Mouse (Mus musculus): ENCODE measurements at regions not wholly inside any gene's neighbourhood (a gene's known extent, or its start where the extent isn't known, plus 50 kb on each side); places are given as distances from the start of the nearest gene placed in this dataset.

DNA sequence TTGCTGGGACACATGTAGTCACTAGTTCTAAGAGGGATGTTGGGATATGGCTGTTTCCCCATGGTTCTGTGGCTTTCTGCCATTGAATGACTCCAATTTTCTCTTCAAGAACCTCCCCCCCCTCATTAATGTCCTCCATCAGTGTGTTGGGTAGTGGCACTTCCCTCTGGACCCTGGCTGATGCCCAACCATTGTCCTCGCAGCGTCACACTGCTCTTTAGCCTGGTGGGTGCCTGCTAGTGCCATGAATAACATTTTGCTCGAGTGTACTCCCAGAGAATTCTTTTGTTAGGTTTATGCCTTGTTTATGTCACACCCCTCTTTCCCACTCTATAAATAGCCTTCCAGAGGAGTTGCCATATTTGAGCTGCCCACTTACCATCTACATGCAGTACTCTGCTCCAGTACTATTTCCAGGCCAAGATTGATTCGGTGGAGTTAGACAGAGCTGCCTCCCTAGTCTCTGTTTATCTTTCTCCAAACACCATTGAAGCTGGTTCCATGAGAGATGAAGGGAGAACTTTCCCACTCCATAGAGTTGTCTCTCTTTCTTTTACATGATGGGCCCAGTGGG, 135.7 kb downstream of the Ttc32 start:
- no peaks in the 10 kb centered on the region for H3K27me3 ChIP-seq (ENCODE audit: control insufficient read depth, insufficient read depth, low read length)
- no peak for DNase-seq
- no peak overlapping the region for H3K9ac ChIP-seq (replicated peaks; ENCODE audit: low read length)
- no peaks in the 10 kb centered on the region for H3K9me3 ChIP-seq (ENCODE audit: control insufficient read depth, low read length)
- H3K4me3 ChIP-seq (replicated peaks; ENCODE audit: low read depth, low read length): no peak overlapping the region
- ATAC-seq (ENCODE audit: low FRiP score, low TSS enrichment): no peak
- WGBS: 80% methylated on average over 4 of the region's 4 CpGs
- no peaks in the 10 kb centered on the region for H3K36me3 ChIP-seq (ENCODE audit: control insufficient read depth, insufficient read depth, low read length)
- H3K27ac ChIP-seq (replicated peaks; ENCODE audit: low read depth, low read length): no peak overlapping the region
- H3K4me2 ChIP-seq (ENCODE audit: low read length): no peak overlapping the region
- no peaks in the 10 kb centered on the region for H3K4me1 ChIP-seq (ENCODE audit: control insufficient read depth, insufficient read depth, low read length)

DNA sequence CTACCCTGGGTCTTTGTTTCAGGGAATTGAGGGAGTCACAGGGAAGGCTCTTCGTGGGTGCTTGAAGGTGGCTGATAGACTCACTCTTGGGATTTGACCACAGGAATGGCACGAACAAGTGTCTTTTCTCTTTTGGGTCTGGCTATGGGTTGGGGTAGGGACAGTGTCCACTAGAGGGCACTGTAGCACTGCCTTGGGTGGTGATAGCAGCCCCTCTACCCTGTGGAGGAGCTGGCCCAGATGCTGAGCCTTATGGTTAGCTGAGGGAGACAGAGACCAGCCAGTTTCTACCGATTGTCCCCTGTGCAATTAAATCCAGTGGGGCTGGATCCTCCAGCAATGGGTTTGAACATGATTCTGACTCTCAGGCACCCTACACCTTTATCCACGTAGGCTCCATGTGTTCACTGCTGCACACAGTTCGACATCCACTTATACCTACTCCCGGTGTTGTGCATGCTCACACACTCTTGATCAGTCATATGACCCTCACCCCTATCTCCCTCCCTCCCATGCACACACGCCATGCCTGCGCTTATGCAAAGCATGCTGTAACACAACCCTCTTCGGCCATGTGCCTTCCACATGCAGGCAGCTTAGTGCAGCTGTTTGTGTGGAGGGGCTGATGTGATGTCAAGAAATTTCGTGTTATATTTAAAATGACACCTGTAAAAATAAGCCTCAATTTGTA, 136.6 kb downstream of the Ttc32 start:
- peak; percentile 76 for ATAC-seq (ENCODE audit: low FRiP score, low TSS enrichment)
- Histone ChIP-seq H3K27ac (replicated peaks; ENCODE audit: low read depth, low read length) (no peak overlapping the region), H3K4me3 (replicated peaks; ENCODE audit: low read depth, low read length) (no peak overlapping the region), H3K4me1 (ENCODE audit: control insufficient read depth, insufficient read depth, low read length) (no peaks in the 10 kb centered on the region), H3K9ac (replicated peaks; ENCODE audit: low read length) (no peak overlapping the region), H3K36me3 (ENCODE audit: control insufficient read depth, insufficient read depth, low read length) (no peaks in the 10 kb centered on the region), H3K9me3 (ENCODE audit: control insufficient read depth, low read length) (no peaks in the 10 kb centered on the region), H3K27me3 (ENCODE audit: control insufficient read depth, insufficient read depth, low read length) (no peaks in the 10 kb centered on the region), H3K4me2 (ENCODE audit: low read length) (no peak overlapping the region)
- peak; percentile 75 for DNase-seq
- 55% methylated on average over 10 of the region's 10 CpGs for WGBS

DNA sequence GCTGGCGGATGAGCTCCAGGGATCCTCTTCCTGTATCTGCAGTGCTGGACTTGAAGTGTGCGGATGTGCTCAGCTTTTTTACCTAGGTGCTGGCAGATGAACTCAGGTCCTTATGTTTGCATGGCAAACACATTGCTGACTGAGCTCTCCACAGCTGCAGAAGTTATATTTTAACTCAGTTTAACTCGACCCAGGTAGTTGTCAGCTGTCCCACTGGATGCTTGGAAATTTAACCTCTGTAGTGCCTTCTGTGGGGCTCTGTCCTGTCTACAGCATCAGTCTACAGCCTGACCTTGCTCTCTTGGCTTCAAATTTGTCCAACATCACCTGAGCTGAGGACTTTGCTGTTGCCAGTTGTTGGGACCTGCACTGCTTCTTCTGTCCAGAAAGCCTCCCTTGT, 139.2 kb downstream of the Ttc32 start:
- 75% methylated on average over 3 of the region's 3 CpGs for WGBS
- no peaks in the 10 kb centered on the region for H3K4me1 ChIP-seq (ENCODE audit: control insufficient read depth, insufficient read depth, low read length)
- H3K4me3 ChIP-seq (replicated peaks; ENCODE audit: low read depth, low read length): no peak overlapping the region
- no peak overlapping the region for H3K9ac ChIP-seq (replicated peaks; ENCODE audit: low read length)
- ATAC-seq (ENCODE audit: low FRiP score, low TSS enrichment): no peak
- H3K4me2 ChIP-seq (ENCODE audit: low read length): no peak overlapping the region
- no peaks in the 10 kb centered on the region for H3K27me3 ChIP-seq (ENCODE audit: control insufficient read depth, insufficient read depth, low read length)
- H3K36me3 ChIP-seq (ENCODE audit: control insufficient read depth, insufficient read depth, low read length): no peaks in the 10 kb centered on the region
- no peak for DNase-seq
- no peak overlapping the region for H3K27ac ChIP-seq (replicated peaks; ENCODE audit: low read depth, low read length)
- H3K9me3 ChIP-seq (ENCODE audit: control insufficient read depth, low read length): no peaks in the 10 kb centered on the region

DNA sequence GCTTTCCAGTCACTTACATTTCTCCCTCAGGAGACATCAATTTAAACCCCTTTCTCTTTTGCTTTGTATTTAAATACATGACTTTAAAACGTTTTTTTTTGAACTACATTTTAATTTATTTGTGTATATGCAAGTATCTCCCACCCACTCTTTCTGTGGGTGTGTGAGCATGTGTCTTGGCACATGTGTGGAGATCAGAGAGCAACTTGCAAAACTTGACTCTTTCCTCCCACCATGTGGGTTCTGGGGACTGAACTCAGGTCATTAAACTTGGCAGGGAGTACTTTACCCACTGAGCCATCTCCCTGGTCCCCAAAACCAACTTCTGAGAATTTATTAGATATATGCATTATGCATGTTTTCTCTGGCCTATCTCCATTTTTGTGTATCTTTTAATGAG, 143.9 kb downstream of the Ttc32 start:
- Histone ChIP-seq H3K9ac (replicated peaks; ENCODE audit: low read length) (no peak overlapping the region), H3K4me2 (ENCODE audit: low read length) (no peak overlapping the region), H3K27me3 (ENCODE audit: control insufficient read depth, insufficient read depth, low read length) (no peaks in the 10 kb centered on the region), H3K9me3 (ENCODE audit: control insufficient read depth, low read length) (no peaks in the 10 kb centered on the region), H3K4me1 (ENCODE audit: control insufficient read depth, insufficient read depth, low read length) (no peaks in the 10 kb centered on the region), H3K4me3 (replicated peaks; ENCODE audit: low read depth, low read length) (no peak overlapping the region), H3K27ac (replicated peaks; ENCODE audit: low read depth, low read length) (no peak overlapping the region), H3K36me3 (ENCODE audit: control insufficient read depth, insufficient read depth, low read length) (no peaks in the 10 kb centered on the region)
- DNase-seq: no peak
- no peak for ATAC-seq (ENCODE audit: low FRiP score, low TSS enrichment)
- 19% methylated on average over 1 of the region's 1 CpGs for WGBS

DNA sequence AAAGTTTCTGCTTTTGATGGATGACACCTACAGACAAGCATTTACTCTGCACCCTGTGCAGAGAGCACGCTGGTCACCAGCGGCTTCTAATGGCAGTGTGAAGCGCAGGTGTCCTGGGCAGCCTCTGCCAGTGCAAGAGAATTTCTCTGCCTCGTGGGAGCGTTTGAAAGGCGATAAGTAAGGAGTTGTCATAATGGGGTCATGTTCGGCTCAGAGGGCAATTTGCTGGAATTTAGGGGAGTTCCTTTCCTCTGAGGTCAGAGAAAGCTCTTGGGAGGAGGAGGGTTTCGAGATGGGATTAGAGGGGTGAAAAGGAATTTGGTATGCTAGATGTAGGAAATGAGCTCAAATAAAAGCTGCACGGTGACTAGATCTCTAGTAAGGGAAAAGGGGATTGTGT, 144.5 kb downstream of the Ttc32 start:
- no peak overlapping the region for H3K4me2 ChIP-seq (ENCODE audit: low read length)
- no peak overlapping the region for H3K9ac ChIP-seq (replicated peaks; ENCODE audit: low read length)
- no peaks in the 10 kb centered on the region for H3K4me1 ChIP-seq (ENCODE audit: control insufficient read depth, insufficient read depth, low read length)
- no peaks in the 10 kb centered on the region for H3K27me3 ChIP-seq (ENCODE audit: control insufficient read depth, insufficient read depth, low read length)
- WGBS: 58% methylated on average over 9 of the region's 9 CpGs
- no peaks in the 10 kb centered on the region for H3K9me3 ChIP-seq (ENCODE audit: control insufficient read depth, low read length)
- H3K36me3 ChIP-seq (ENCODE audit: control insufficient read depth, insufficient read depth, low read length): no peaks in the 10 kb centered on the region
- no peak overlapping the region for H3K4me3 ChIP-seq (replicated peaks; ENCODE audit: low read depth, low read length)
- ATAC-seq (ENCODE audit: low FRiP score, low TSS enrichment) (no peak), DNase-seq (peak; percentile 22)
- no peak overlapping the region for H3K27ac ChIP-seq (replicated peaks; ENCODE audit: low read depth, low read length)

DNA sequence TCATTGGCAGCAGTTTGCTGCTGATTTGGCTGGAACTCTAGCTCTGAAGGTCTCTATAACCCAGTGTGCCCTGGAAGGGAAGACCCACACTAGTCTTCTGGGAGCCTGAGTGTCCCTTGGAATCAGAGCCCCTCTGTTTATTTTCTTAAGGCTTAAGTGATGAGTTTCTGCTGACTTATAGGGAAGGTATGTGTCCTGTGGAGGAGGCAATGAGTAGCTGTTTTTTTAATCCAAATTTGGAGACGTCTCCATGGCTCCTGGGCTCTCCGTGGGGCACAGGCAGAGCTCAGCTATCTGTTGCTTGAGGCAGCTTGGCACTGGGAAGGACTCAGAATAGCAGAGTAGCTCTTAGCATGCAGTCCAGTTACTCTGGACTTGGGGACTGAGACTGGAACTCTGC, 146.4 kb downstream of the Ttc32 start:
- 72% methylated on average over 2 of the region's 2 CpGs for WGBS
- H3K4me3 ChIP-seq (replicated peaks; ENCODE audit: low read depth, low read length): no peak overlapping the region
- H3K36me3 ChIP-seq (ENCODE audit: control insufficient read depth, insufficient read depth, low read length): no peaks in the 10 kb centered on the region
- no peaks in the 10 kb centered on the region for H3K4me1 ChIP-seq (ENCODE audit: control insufficient read depth, insufficient read depth, low read length)
- H3K9me3 ChIP-seq (ENCODE audit: control insufficient read depth, low read length): no peaks in the 10 kb centered on the region
- no peak overlapping the region for H3K4me2 ChIP-seq (ENCODE audit: low read length)
- H3K9ac ChIP-seq (replicated peaks; ENCODE audit: low read length): no peak overlapping the region
- DNase-seq: no peak
- H3K27me3 ChIP-seq (ENCODE audit: control insufficient read depth, insufficient read depth, low read length): no peaks in the 10 kb centered on the region
- no peak for ATAC-seq (ENCODE audit: low FRiP score, low TSS enrichment)
- H3K27ac ChIP-seq (replicated peaks; ENCODE audit: low read depth, low read length): no peak overlapping the region

DNA sequence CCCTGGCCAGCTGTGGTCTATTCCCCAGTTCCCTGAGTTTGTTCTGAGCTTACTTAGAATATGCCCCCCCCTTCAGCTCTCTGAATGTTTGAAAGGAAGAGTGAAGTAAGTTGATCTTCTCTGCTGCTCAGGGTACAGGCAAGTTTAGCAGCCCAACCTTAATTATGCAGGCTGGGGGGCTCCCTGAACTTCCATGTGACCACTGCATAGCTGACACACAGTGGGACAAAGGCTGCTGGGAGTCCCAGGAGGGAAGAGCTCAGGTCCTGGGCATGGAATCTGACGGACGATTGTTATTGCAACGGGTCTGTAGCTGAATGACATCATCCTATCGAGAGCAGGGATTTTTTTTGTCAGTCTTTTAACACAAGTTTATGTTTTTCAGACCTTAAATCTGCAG, 148.8 kb downstream of the Ttc32 start:
- Histone ChIP-seq H3K9ac (replicated peaks; ENCODE audit: low read length) (no peak overlapping the region), H3K36me3 (ENCODE audit: control insufficient read depth, insufficient read depth, low read length) (no peaks in the 10 kb centered on the region), H3K27ac (replicated peaks; ENCODE audit: low read depth, low read length) (no peak overlapping the region), H3K4me3 (replicated peaks; ENCODE audit: low read depth, low read length) (no peak overlapping the region), H3K4me2 (ENCODE audit: low read length) (no peak overlapping the region), H3K4me1 (ENCODE audit: control insufficient read depth, insufficient read depth, low read length) (no peaks in the 10 kb centered on the region), H3K27me3 (ENCODE audit: control insufficient read depth, insufficient read depth, low read length) (no peaks in the 10 kb centered on the region), H3K9me3 (ENCODE audit: control insufficient read depth, low read length) (no peaks in the 10 kb centered on the region)
- ATAC-seq (ENCODE audit: low FRiP score, low TSS enrichment) (no peak), DNase-seq (no peak)
- 70% methylated on average over 4 of the region's 4 CpGs for WGBS

DNA sequence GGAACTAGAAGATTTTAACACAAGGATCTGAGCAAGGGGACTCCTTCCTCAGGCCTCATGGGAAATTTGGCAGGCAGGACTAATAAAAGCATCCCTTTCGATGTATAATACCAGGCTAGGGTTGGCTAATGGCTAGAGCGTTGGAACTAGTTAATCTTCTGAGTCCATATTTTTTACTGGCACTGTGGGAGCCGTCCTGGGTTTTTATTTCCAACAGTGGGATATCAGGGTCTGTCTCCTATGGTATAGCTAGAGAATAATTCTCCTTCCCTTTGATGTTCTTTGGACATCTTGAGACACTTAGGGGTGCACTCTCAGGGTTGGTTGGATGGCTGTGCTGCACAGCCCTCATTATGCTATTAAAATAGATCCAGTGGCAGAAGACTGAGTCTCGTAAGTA, 150.9 kb downstream of the Ttc32 start:
- no peak overlapping the region for H3K9ac ChIP-seq (replicated peaks; ENCODE audit: low read length)
- no peak overlapping the region for H3K4me2 ChIP-seq (ENCODE audit: low read length)
- WGBS: 82% methylated on average over 4 of the region's 4 CpGs
- DNase-seq (no peak), ATAC-seq (ENCODE audit: low FRiP score, low TSS enrichment) (no peak)
- H3K4me3 ChIP-seq (replicated peaks; ENCODE audit: low read depth, low read length): no peak overlapping the region
- no peaks in the 10 kb centered on the region for H3K4me1 ChIP-seq (ENCODE audit: control insufficient read depth, insufficient read depth, low read length)
- H3K27ac ChIP-seq (replicated peaks; ENCODE audit: low read depth, low read length): no peak overlapping the region
- H3K27me3 ChIP-seq (ENCODE audit: control insufficient read depth, insufficient read depth, low read length): no peaks in the 10 kb centered on the region
- no peaks in the 10 kb centered on the region for H3K9me3 ChIP-seq (ENCODE audit: control insufficient read depth, low read length)
- no peaks in the 10 kb centered on the region for H3K36me3 ChIP-seq (ENCODE audit: control insufficient read depth, insufficient read depth, low read length)

DNA sequence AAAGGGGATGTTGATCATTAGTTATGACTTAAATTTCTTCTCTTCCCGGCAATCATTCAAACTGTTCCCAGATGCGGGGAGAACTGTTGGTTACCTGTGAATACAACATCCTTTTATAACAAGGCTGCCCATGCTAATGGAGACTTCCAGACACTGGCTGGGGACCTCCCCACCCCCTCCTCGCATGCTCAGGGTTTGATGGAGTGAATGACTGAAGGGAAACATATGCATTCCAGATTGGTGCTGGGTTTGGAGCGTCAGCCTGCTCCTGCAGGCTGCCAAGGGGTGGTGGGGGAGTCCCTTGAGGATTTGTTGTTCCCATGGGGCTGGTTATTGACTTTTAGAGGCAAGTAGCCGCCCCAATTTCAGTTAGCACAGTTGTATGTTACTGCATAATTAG, 161.9 kb downstream of the Ttc32 start:
- DNase-seq: no peak
- Histone ChIP-seq H3K4me3 (replicated peaks; ENCODE audit: low read depth, low read length) (no peak overlapping the region), H3K9ac (replicated peaks; ENCODE audit: low read length) (no peak overlapping the region), H3K36me3 (ENCODE audit: control insufficient read depth, insufficient read depth, low read length) (no peaks in the 10 kb centered on the region), H3K27ac (replicated peaks; ENCODE audit: low read depth, low read length) (no peak overlapping the region), H3K27me3 (ENCODE audit: control insufficient read depth, insufficient read depth, low read length) (no peaks in the 10 kb centered on the region), H3K9me3 (ENCODE audit: control insufficient read depth, low read length) (no peaks in the 10 kb centered on the region), H3K4me2 (ENCODE audit: low read length) (no peak overlapping the region), H3K4me1 (ENCODE audit: control insufficient read depth, insufficient read depth, low read length) (no peaks in the 10 kb centered on the region)
- ATAC-seq (ENCODE audit: low FRiP score, low TSS enrichment): no peak
- 74% methylated on average over 5 of the region's 5 CpGs for WGBS

Measured in midbrain, embryonic 14.5 days (tissue).